Mouse (Mus musculus) hindbrain, embryonic 16.5 days (tissue): ENCODE measurements around the gene Arfrp1. TPM values are rescaled to one million over a fixed set of nuclear protein-coding genes. Genes with fewer than 3 reads are reported as not detected.

Source experiments
- ATAC-seq: fragments of 200-750 bp; cut with Nextera tagmentation; 2 replicates; pipeline ENCODE4 v1.8.0; 2017; ENCODE audit warnings: moderate TSS enrichment, moderate library complexity
- H3K27ac ChIP-seq: fragments of 300-500 bp; sonication (generic); 2 replicates; pipeline ENCODE4 v1.5.1; 2014; ENCODE audit warnings: low read depth, mild to moderate bottlenecking, control low read depth, low read length, moderate library complexity
- H3K27me3 ChIP-seq: fragments of 300-500 bp; sonication (generic); replicated peaks from 2 replicates; pipeline ENCODE4 v1.6.1; 2014; ENCODE audit warnings: low read length; ENCODE audit not compliant: control insufficient read depth, insufficient read depth
- H3K36me3 ChIP-seq: fragments of 300-500 bp; sonication (generic); 2 replicates; pipeline ENCODE4 v1.6.1; 2014; ENCODE audit warnings: mild to moderate bottlenecking, low read length, moderate library complexity, mixed read lengths; ENCODE audit not compliant: control insufficient read depth, insufficient read depth
- H3K4me1 ChIP-seq: fragments of 300-500 bp; sonication (generic); 2 replicates; pipeline ENCODE4 v1.6.1; 2014; ENCODE audit warnings: low read depth, low read length; ENCODE audit not compliant: control insufficient read depth, insufficient read depth
- H3K4me2 ChIP-seq: fragments of 300-500 bp; sonication (generic); 2 replicates; pipeline ENCODE4 v1.6.1; 2014; ENCODE audit warnings: mild to moderate bottlenecking, low read length, control low read depth, moderate library complexity
- H3K4me3 ChIP-seq: fragments of 300-500 bp; sonication (generic); 2 replicates; pipeline ENCODE4 v1.5.1; 2014; ENCODE audit warnings: mild to moderate bottlenecking, low read length, control low read depth, moderate library complexity
- H3K9ac ChIP-seq: fragments of 300-500 bp; sonication (generic); 2 replicates; pipeline ENCODE4 v1.6.1; 2014; ENCODE audit warnings: low read depth, mild to moderate bottlenecking, control low read depth, low read length, moderate library complexity
- H3K9me3 ChIP-seq: fragments of 300-500 bp; sonication (generic); 2 replicates; pipeline ENCODE4 v1.6.1; 2014; ENCODE audit warnings: mild to moderate bottlenecking, low read length, moderate library complexity; ENCODE audit not compliant: control insufficient read depth
- WGBS: fragments of 180-500 bp; shearing (Covaris S2); extraction: QIAGEN DNeasy Blood & Tissue Kit; methylation state at CpG from one replicate; pipeline ENCODE4 v1.1.7; 2014; 5-methylcytosine and 5-hydroxymethylcytosine counted together
- polyA plus RNA-seq: library from polyadenylated mRNA; unstranded; fragments of >200 nt; fragmentation: Nextera tagmentation; extraction: Ambion mirVana; gene quantifications from 2 replicates; pipeline ENCODE4 v1.2.1, GENCODE M21; 2015

Gene Arfrp1
- polyA plus RNA-seq, 1 experiment from 2014 or later: 87.2 TPM

- no peak overlapping the region for H3K27ac ChIP-seq
- no peaks in the 10 kb centered on the region for H3K4me1 ChIP-seq
- H3K36me3 ChIP-seq: peaks cover 11% of the 10 kb centered on the region
- no peak overlapping the region for H3K4me2 ChIP-seq
- H3K9ac ChIP-seq: no peak overlapping the region
- no peaks in the 10 kb centered on the region for H3K27me3 ChIP-seq
- H3K9me3 ChIP-seq: no peaks in the 10 kb centered on the region
- no peak for ATAC-seq
- WGBS: 67% methylated on average over 2 of the region's 2 CpGs
- H3K4me3 ChIP-seq: no peak overlapping the region
These were observed 26.3 kb upstream of the Arfrp1 start for GRCm38 (mm10) chr2:181391541-181391940.

- H3K4me2 ChIP-seq: no peak overlapping the region
- no peaks in the 10 kb centered on the region for H3K9me3 ChIP-seq
- H3K27me3 ChIP-seq: no peaks in the 10 kb centered on the region
- H3K36me3 ChIP-seq: peaks cover 11% of the 10 kb centered on the region
- H3K4me3 ChIP-seq: no peak overlapping the region
- H3K27ac ChIP-seq: no peak overlapping the region
- WGBS: 88% methylated on average over 15 of the region's 15 CpGs
- no peak for ATAC-seq
- no peak overlapping the region for H3K9ac ChIP-seq
- H3K4me1 ChIP-seq: no peaks in the 10 kb centered on the region; the same call in 1 of the 2 replicates
These were observed 25.8 kb upstream of the Arfrp1 start for GRCm38 (mm10) chr2:181391022-181391421.

GRCm38 (mm10) chr2:181390136-181390870, 25.1 kb upstream of the Arfrp1 start:
- peaks cover 1% of the 10 kb centered on the region; the same call in 1 of the 2 replicates for H3K4me1 ChIP-seq
- WGBS: 81% methylated on average over 4 of the region's 4 CpGs
- H3K4me3 ChIP-seq: no peak overlapping the region
- H3K27ac ChIP-seq: no peak overlapping the region
- H3K9ac ChIP-seq: no peak overlapping the region
- H3K27me3 ChIP-seq: no peaks in the 10 kb centered on the region
- no peaks in the 10 kb centered on the region for H3K9me3 ChIP-seq
- no peak overlapping the region for H3K4me2 ChIP-seq
- H3K36me3 ChIP-seq: peaks cover 11% of the 10 kb centered on the region
- no peak for ATAC-seq

- peaks cover 21% of the 10 kb centered on the region for H3K36me3 ChIP-seq
- WGBS: 72% methylated on average over 3 of the region's 4 CpGs
These were observed 21.5 kb upstream of the Arfrp1 start for GRCm38 (mm10) chr2:181386663-181387210.

GRCm38 (mm10) chr2:181385885-181386284, 20.7 kb upstream of the Arfrp1 start:
- H3K4me2 ChIP-seq: no peak overlapping the region
- WGBS: 76% methylated on average over 3 of the region's 3 CpGs
- H3K4me1 ChIP-seq: peaks cover 7% of the 10 kb centered on the region; the same call in 1 of the 2 replicates
- no peak overlapping the region for H3K4me3 ChIP-seq
- H3K27ac ChIP-seq: peak overlapping the region; percentile 32
- H3K9ac ChIP-seq: no peak overlapping the region
- peaks cover 16% of the 10 kb centered on the region for H3K36me3 ChIP-seq
- no peaks in the 10 kb centered on the region for H3K27me3 ChIP-seq
- ATAC-seq: no peak
- H3K9me3 ChIP-seq: no peaks in the 10 kb centered on the region

More at GRCm38 (mm10) chr2:181386663-181387210, 21.5 kb upstream of the Arfrp1 start:
- no peak for ATAC-seq
- H3K4me3 ChIP-seq: no peak overlapping the region
- H3K27ac ChIP-seq: no peak overlapping the region
- H3K4me2 ChIP-seq: no peak overlapping the region
- peaks cover 7% of the 10 kb centered on the region; the same call in 1 of the 2 replicates for H3K4me1 ChIP-seq
- H3K9me3 ChIP-seq: no peaks in the 10 kb centered on the region
- H3K9ac ChIP-seq: no peak overlapping the region
- H3K27me3 ChIP-seq: no peaks in the 10 kb centered on the region

GRCm38 (mm10) chr2:181384919-181385391, 19.8 kb upstream of the Arfrp1 start:
- Histone ChIP-seq H3K4me1 (peaks cover 7% of the 10 kb centered on the region; the same call in 1 of the 2 replicates), H3K9ac (no peak overlapping the region), H3K27me3 (no peaks in the 10 kb centered on the region), H3K36me3 (peaks cover 21% of the 10 kb centered on the region), H3K4me3 (no peak overlapping the region), H3K9me3 (no peaks in the 10 kb centered on the region), H3K27ac (peak overlapping the region; percentile 35), H3K4me2 (no peak overlapping the region)
- ATAC-seq: peak; percentile 80; the same call in 1 of the 2 replicates
- 58% methylated on average over 4 of the region's 4 CpGs for WGBS

GRCm38 (mm10) chr2:181384463-181384862, 19.3 kb upstream of the Arfrp1 start:
- H3K36me3 ChIP-seq: peaks cover 26% of the 10 kb centered on the region
- H3K4me3 ChIP-seq: no peak overlapping the region
- H3K4me2 ChIP-seq: no peak overlapping the region
- H3K27me3 ChIP-seq: no peaks in the 10 kb centered on the region
- no peaks in the 10 kb centered on the region for H3K9me3 ChIP-seq
- WGBS: 79% methylated on average over 7 of the region's 7 CpGs
- peak; percentile 11; the same call in 1 of the 2 replicates for ATAC-seq
- peaks cover 7% of the 10 kb centered on the region; the same call in 1 of the 2 replicates for H3K4me1 ChIP-seq
- H3K27ac ChIP-seq: peak overlapping the region; percentile 35
- H3K9ac ChIP-seq: no peak overlapping the region

GRCm38 (mm10) chr2:181381631-181382306, 16.6 kb upstream of the Arfrp1 start:
- H3K27me3 ChIP-seq: no peaks in the 10 kb centered on the region
- no peak overlapping the region for H3K27ac ChIP-seq
- H3K9ac ChIP-seq: no peak overlapping the region
- no peak for ATAC-seq
- H3K4me1 ChIP-seq: peaks cover 7% of the 10 kb centered on the region; the same call in 1 of the 2 replicates
- no peak overlapping the region for H3K4me2 ChIP-seq
- 85% methylated on average over 6 of the region's 6 CpGs for WGBS
- H3K4me3 ChIP-seq: no peak overlapping the region
- H3K9me3 ChIP-seq: no peaks in the 10 kb centered on the region
- peaks cover 33% of the 10 kb centered on the region for H3K36me3 ChIP-seq

GRCm38 (mm10) chr2:181381107-181381506, 15.9 kb upstream of the Arfrp1 start:
- 90% methylated on average over 5 of the region's 5 CpGs for WGBS
- no peaks in the 10 kb centered on the region for H3K9me3 ChIP-seq
- no peak overlapping the region for H3K4me2 ChIP-seq
- no peak overlapping the region for H3K4me3 ChIP-seq
- peaks cover 7% of the 10 kb centered on the region; the same call in 1 of the 2 replicates for H3K4me1 ChIP-seq
- H3K27me3 ChIP-seq: no peaks in the 10 kb centered on the region
- no peak overlapping the region for H3K27ac ChIP-seq
- H3K9ac ChIP-seq: no peak overlapping the region
- peaks cover 33% of the 10 kb centered on the region for H3K36me3 ChIP-seq
- ATAC-seq: no peak
